Mouse (Mus musculus) heart, embryonic 11.5 days (tissue): ENCODE results near the gene Atp6v1g2. TPM values are rescaled to one million over a fixed set of nuclear protein-coding genes. Genes with fewer than 3 reads are reported as not detected.
A peak's percentile ranks its signal among the peaks of the same experiment; 100 is the strongest.

Experiments
- ATAC-seq: fragments of 200-750 bp; cut with Nextera tagmentation; replicated peaks from 2 replicates; pipeline ENCODE4 v1.8.0; 2017; ENCODE audit warnings: moderate library complexity; ENCODE audit not compliant: insufficient number of reproducible peaks, low FRiP score, low TSS enrichment
- H3K27ac ChIP-seq: fragments of 300-500 bp; sonication (generic); 2 replicates; pipeline ENCODE4 v1.5.1; 2014; ENCODE audit warnings: mild to moderate bottlenecking, low read depth, low read length
- H3K27me3 ChIP-seq: fragments of 300-500 bp; sonication (generic); 2 replicates; pipeline ENCODE4 v1.6.1; 2014; ENCODE audit warnings: mild to moderate bottlenecking, low read length, mixed read lengths; ENCODE audit not compliant: control insufficient read depth, insufficient read depth
- H3K36me3 ChIP-seq: fragments of 300-500 bp; sonication (generic); 2 replicates; pipeline ENCODE4 v1.6.1; 2014; ENCODE audit warnings: mild to moderate bottlenecking, low read length, moderate library complexity, mixed read lengths; ENCODE audit not compliant: control insufficient read depth, insufficient read depth
- H3K4me1 ChIP-seq: fragments of 300-500 bp; sonication (generic); 2 replicates; pipeline ENCODE4 v1.6.1; 2014; ENCODE audit warnings: low read length; ENCODE audit not compliant: control insufficient read depth, insufficient read depth
- H3K4me2 ChIP-seq: fragments of 300-500 bp; sonication (generic); 2 replicates; pipeline ENCODE4 v1.6.1; 2014; ENCODE audit warnings: mild to moderate bottlenecking, moderate library complexity
- H3K4me3 ChIP-seq: fragments of 300-500 bp; sonication (generic); 2 replicates; pipeline ENCODE4 v1.5.1; 2014; ENCODE audit warnings: low read depth, low read length
- H3K9ac ChIP-seq: fragments of 300-500 bp; sonication (generic); 2 replicates; pipeline ENCODE4 v1.6.1; 2014; ENCODE audit warnings: mild to moderate bottlenecking, low read depth, low read length, moderate library complexity
- H3K9me3 ChIP-seq: fragments of 300-500 bp; sonication (generic); replicated peaks from 2 replicates; pipeline ENCODE4 v1.6.1; 2016; ENCODE audit warnings: low read length; ENCODE audit not compliant: control insufficient read depth
- WGBS: fragments of 180-500 bp; shearing (Covaris S2); extraction: QIAGEN DNeasy Blood & Tissue Kit; methylation state at CpG from one replicate; pipeline ENCODE4 v1.1.7; 2014; ENCODE audit not compliant: insufficient replicate concordance; 5-methylcytosine and 5-hydroxymethylcytosine counted together
- polyA plus RNA-seq: library from polyadenylated mRNA; unstranded; fragments of >200 nt; fragmentation: Nextera tagmentation; extraction: Ambion mirVana; gene quantifications from 2 replicates; pipeline ENCODE4 v1.2.1, GENCODE M21; 2014

The Atp6v1g2 gene
- polyA plus RNA-seq, result 9.3 and 10.1 TPM in 2 replicates

- 0 out of 2 replicates have a peak within 1 kb of the TSS, but pooled peaks have one; percentile 16 for H3K9ac ChIP-seq
- H3K4me1 ChIP-seq, result peaks cover 16% of the 10 kb centered on the region
- peak within 1 kb of the TSS; percentile 90 for H3K4me2 ChIP-seq
- 68% methylated on average over 18 of the region's 18 CpGs for WGBS
- H3K27me3 ChIP-seq, result no peaks in the 10 kb centered on the region
- peak within 1 kb of the TSS; percentile 67 for H3K4me3 ChIP-seq
- peak within 1 kb of the TSS; percentile 83 for H3K27ac ChIP-seq
- ATAC-seq, result peak; percentile 1; the same call in 1 of the 2 replicates
- H3K36me3 ChIP-seq, result peaks cover 13% of the 10 kb centered on the region; the same call in 1 of the 2 replicates
- H3K9me3 ChIP-seq, result no peaks in the 10 kb centered on the region
Measured at GRCm38 (mm10) chr17:35233114-35233980, at the start of gene Atp6v1g2. Gene Atp6v1g2 (plus strand): TSS chr17:35233660.

GRCm38 (mm10) chr17:35185639-35186611 is 47.5 kb upstream of the Atp6v1g2 start:
- H3K9me3 ChIP-seq, result no peaks in the 10 kb centered on the region
- peak overlapping the region; percentile 54 for H3K9ac ChIP-seq
- ATAC-seq, result peak; percentile 43; the same call in 1 of the 2 replicates
- H3K27ac ChIP-seq, result peak overlapping the region; percentile 62
- peak overlapping the region; percentile 65 for H3K4me2 ChIP-seq
- no peaks in the 10 kb centered on the region for H3K4me1 ChIP-seq
- peak overlapping the region; percentile 48 for H3K4me3 ChIP-seq
- 2% methylated on average over 18 of the region's 18 CpGs for WGBS
- no peaks in the 10 kb centered on the region for H3K36me3 ChIP-seq
- no peaks in the 10 kb centered on the region for H3K27me3 ChIP-seq

GRCm38 (mm10) chr17:35186681-35187080 is 46.8 kb upstream of the Atp6v1g2 start:
- Histone ChIP-seq H3K9ac (no peak overlapping the region), H3K4me1 (no peaks in the 10 kb centered on the region), H3K36me3 (no peaks in the 10 kb centered on the region), H3K9me3 (no peaks in the 10 kb centered on the region), H3K4me3 (peak overlapping the region; percentile 48), H3K27ac (peak overlapping the region; percentile 36), H3K4me2 (peak overlapping the region; percentile 65), H3K27me3 (no peaks in the 10 kb centered on the region)
- ATAC-seq, result peak; percentile 41; the same call in 1 of the 2 replicates
- 1% methylated on average over 4 of the region's 4 CpGs for WGBS

GRCm38 (mm10) chr17:35187345-35187744 is 46.1 kb upstream of the Atp6v1g2 start:
- H3K36me3 ChIP-seq, result no peaks in the 10 kb centered on the region
- no peak overlapping the region for H3K4me2 ChIP-seq
- no peak overlapping the region for H3K27ac ChIP-seq
- H3K9me3 ChIP-seq, result no peaks in the 10 kb centered on the region
- no peak overlapping the region for H3K9ac ChIP-seq
- H3K4me1 ChIP-seq, result no peaks in the 10 kb centered on the region
- H3K27me3 ChIP-seq, result no peaks in the 10 kb centered on the region
- 61% methylated on average over 4 of the region's 4 CpGs for WGBS
- no peak overlapping the region for H3K4me3 ChIP-seq
- ATAC-seq, result no peak

GRCm38 (mm10) chr17:35187959-35188610 is 45.4 kb upstream of the Atp6v1g2 start, which contains the start of gene Lst1:
Gene Lst1 (minus strand): TSS chr17:35188439.
- H3K4me1 ChIP-seq, result no peaks in the 10 kb centered on the region
- H3K4me3 ChIP-seq, result no peak within 1 kb of the TSS
- H3K27ac ChIP-seq, result no peak within 1 kb of the TSS
- 73% methylated on average over 7 of the region's 7 CpGs for WGBS
- H3K4me2 ChIP-seq, result no peak within 1 kb of the TSS
- H3K9me3 ChIP-seq, result no peaks in the 10 kb centered on the region
- no peak for ATAC-seq
- no peak within 1 kb of the TSS for H3K9ac ChIP-seq
- H3K36me3 ChIP-seq, result no peaks in the 10 kb centered on the region
- no peaks in the 10 kb centered on the region for H3K27me3 ChIP-seq

GRCm38 (mm10) chr17:35189186-35189585 is 44.3 kb upstream of the Atp6v1g2 start:
- ATAC-seq, result no peak
- Histone ChIP-seq H3K36me3 (no peaks in the 10 kb centered on the region), H3K9ac (no peak overlapping the region), H3K4me3 (no peak overlapping the region), H3K9me3 (no peaks in the 10 kb centered on the region), H3K27me3 (peaks cover 4% of the 10 kb centered on the region), H3K27ac (no peak overlapping the region), H3K4me2 (no peak overlapping the region), H3K4me1 (no peaks in the 10 kb centered on the region)
- WGBS, result 32% methylated on average over 1 of the region's 1 CpGs

- Histone ChIP-seq H3K27me3 (peaks cover 13% of the 10 kb centered on the region), H3K9ac (no peak overlapping the region), H3K27ac (no peak overlapping the region), H3K36me3 (no peaks in the 10 kb centered on the region), H3K4me2 (no peak overlapping the region), H3K9me3 (no peaks in the 10 kb centered on the region), H3K4me1 (no peaks in the 10 kb centered on the region), H3K4me3 (no peak overlapping the region)
- 58% methylated on average over 4 of the region's 4 CpGs for WGBS
- no peak for ATAC-seq
Measured at GRCm38 (mm10) chr17:35190096-35190495, 43.4 kb upstream of the Atp6v1g2 start.

- H3K36me3 ChIP-seq, result no peaks in the 10 kb centered on the region
- ATAC-seq, result no peak
Measured at GRCm38 (mm10) chr17:35191723-35192122, 41.7 kb upstream of the Atp6v1g2 start.

More at GRCm38 (mm10) chr17:35191723-35192122, 41.7 kb upstream of the Atp6v1g2 start:
- Histone ChIP-seq H3K27ac (no peak overlapping the region), H3K9me3 (no peaks in the 10 kb centered on the region), H3K4me3 (no peak overlapping the region), H3K9ac (no peak overlapping the region), H3K4me1 (peaks cover 9% of the 10 kb centered on the region; the same call in 1 of the 2 replicates), H3K27me3 (peaks cover 29% of the 10 kb centered on the region), H3K4me2 (no peak overlapping the region)
- 59% methylated on average over 2 of the region's 2 CpGs for WGBS
